Mouse (Mus musculus): ENCODE measurements at regions not wholly inside any gene's neighbourhood (a gene's known extent, or its start where the extent isn't known, plus 50 kb on each side); places are given as distances from the start of the nearest gene placed in this dataset.

DNA sequence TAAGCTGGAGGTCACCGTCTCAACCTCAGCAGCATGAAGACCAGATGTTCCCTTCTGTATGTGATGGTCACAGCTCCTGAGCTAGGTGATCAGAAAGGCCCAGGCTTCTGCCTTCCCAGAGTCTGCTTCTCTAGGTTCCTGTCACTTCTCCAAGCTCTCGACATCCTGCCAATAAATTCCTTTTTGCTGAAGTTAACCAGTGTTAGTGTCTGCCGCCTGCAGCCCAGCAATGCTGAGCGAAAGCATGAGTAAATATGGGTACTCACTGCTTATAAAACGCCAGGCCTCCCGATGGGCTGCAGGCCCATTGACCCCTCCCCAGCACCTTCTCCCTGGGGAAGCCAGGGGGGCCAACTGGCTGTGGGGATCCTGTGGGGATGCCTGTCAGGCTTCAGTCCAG, 229.4 kb upstream of the Zmiz1 start:
- no peak for DNase-seq (ENCODE audit: low spot score)

- no peak for DNase-seq (ENCODE audit: low spot score)
Measured at GRCm38 (mm10) chr14:25231881-25232280, 227.1 kb upstream of the Zmiz1 start.

DNA sequence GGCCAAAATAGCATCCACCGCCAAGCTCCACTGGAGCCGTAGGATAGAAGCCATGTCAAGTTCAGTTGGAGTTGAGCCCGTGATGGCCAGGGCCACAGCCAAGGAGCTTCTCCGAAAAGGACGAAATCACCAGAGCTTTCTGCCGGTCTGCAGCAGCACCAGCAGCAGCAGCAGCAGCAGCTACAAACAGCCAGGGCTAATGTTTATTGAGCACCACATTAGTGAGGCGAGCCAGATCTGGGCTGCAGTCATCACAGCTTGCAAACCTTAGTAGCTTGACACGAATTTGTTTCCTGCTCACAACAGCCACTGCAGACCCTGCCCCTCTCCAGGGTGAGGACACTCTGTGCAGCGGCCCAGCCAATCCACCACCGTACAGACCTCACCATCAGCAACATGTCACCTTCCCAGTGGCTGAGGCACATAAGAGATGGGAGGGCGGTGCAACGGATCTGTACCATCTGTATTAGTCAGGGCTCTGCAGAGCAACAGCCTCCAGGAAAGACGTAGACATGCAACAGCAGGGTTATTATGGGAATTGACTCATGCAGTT, 222.5 kb upstream of the Zmiz1 start:
- DNase-seq (ENCODE audit: low spot score), result no peak

DNA sequence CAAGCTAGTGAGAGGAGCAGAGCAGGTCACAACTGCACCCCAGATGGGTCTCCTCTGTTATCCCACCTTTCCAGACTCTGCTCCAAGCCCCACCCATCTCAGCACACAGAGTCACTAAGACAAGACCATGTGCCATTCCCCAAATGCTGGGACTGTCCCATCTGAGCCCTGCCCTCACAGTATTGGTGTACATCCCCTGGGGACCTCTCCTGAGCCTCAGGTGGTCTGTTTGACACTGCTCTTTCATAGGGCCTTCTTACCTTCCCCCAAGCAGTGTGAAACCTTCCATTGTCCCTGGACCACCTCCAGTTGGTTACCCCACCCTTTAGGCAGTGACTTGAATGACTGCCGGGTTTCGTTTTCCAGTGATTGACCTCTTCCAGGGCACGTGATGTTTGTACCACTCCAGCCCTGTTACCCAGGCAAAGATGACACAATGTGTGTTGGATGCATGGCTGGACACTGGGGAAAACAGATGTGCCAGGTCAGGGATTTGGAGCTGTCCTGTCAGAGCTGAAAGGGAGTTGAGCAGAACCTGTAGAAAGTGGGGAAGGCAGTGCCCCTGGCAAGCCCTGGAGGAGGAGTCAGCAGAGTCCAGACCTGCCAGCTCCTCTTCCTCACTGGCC, 219.5 kb upstream of the Zmiz1 start:
- no peak for DNase-seq (ENCODE audit: low spot score)

GRCm38 (mm10) chr14:25242753-25243152, 216.2 kb upstream of the Zmiz1 start:
- no peak for DNase-seq (ENCODE audit: low spot score)

- DNase-seq (ENCODE audit: low spot score), result no peak
Measured at GRCm38 (mm10) chr14:25243289-25243688, 215.7 kb upstream of the Zmiz1 start.

- DNase-seq (ENCODE audit: low spot score), result no peak
Measured at GRCm38 (mm10) chr14:25243698-25244097, 215.3 kb upstream of the Zmiz1 start.

DNA sequence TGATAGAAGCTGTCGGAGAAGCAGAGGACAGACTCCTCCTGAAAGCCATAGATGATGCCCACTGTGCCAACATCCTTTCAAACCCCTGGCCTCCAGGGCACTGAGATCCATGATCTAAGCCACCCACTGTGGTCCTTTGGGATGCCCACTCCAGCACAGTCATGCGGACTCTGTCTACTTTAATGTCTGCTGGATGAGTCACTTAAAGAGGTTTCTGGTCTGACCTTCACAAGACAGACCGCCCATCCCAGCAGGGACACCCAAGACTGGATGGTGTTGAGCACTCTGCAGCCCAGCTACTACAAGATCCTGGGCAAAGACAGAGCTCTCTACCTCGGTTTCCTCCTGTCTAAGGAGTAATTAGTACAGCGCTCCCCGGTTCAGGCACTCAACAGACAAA, 214.1 kb upstream of the Zmiz1 start:
- DNase-seq (ENCODE audit: low spot score), result no peak

- no peak for DNase-seq (ENCODE audit: low spot score)
Measured at GRCm38 (mm10) chr14:25245691-25246090, 213.3 kb upstream of the Zmiz1 start.

GRCm38 (mm10) chr14:25248941-25249340, 210.0 kb upstream of the Zmiz1 start:
- DNase-seq (ENCODE audit: low spot score), result no peak

GRCm38 (mm10) chr14:25253016-25253850, 205.8 kb upstream of the Zmiz1 start:
- DNase-seq (ENCODE audit: low spot score), result no peak

DNA sequence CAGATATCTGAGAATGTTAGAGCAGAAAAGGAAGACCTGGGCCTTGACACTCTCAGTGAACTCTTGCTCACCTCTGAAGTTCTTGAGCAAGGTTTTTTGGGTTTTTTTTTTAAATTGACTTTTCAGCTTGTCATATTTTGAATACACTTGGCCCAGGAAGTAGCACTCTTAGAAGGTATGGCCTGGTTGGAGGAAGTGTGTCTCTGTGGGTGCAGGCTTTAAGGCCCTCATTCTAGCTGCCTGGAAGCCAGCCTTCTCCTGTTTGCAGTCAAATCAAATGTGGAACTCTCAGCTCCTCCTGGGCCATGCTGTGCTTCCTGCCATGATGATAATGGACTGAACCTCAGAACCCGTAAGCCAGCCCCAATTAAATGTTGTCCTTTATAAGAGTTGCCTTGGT, 195.9 kb upstream of the Zmiz1 start:
- no peak for DNase-seq (ENCODE audit: low spot score)

GRCm38 (mm10) chr14:25266846-25267245, 192.1 kb upstream of the Zmiz1 start:
- no peak for DNase-seq (ENCODE audit: low spot score)

- DNase-seq (ENCODE audit: low spot score), result no peak
Measured at GRCm38 (mm10) chr14:25268090-25268631, 190.8 kb upstream of the Zmiz1 start.

- DNase-seq (ENCODE audit: low spot score), result no peak
Measured at GRCm38 (mm10) chr14:25270227-25270876, 188.6 kb upstream of the Zmiz1 start.

DNA sequence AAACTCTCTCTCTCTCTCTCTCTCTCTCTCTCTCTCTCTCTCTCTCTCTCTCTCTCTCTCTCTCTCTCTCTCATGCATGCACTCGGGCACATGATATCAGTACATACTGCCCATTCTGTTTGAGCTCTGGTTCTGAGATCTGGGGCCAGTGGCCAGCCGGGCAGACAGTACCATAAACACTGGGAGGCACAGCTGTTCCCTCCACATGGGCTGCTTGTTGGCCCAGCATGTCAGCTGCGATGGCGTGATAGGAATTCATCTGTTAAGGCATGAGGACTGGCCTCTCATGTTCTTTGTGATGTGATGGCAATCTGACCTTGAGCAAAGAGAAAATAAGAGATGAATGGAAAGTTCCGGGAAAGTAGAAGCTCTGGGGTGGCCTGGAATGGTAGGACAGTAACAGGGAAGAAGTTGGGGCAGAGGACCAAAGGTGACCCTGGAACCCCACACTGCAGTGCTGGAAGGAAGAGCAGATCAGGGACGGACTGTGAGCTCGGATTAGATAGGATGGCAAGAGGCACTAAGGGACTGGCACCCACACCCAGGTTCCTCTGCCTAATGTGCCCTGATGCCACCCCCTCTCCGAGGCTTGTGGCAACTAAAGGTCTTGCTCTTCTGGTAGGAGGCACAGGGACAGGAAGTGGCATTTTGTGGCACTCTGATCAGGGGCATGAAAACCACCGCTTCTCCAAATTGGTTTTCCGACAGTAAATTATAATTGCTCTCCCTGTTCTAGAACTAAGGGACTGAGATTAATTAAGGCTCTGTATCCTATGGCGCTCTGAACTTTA, 186.4 kb upstream of the Zmiz1 start:
- no peak for DNase-seq (ENCODE audit: low spot score)

GRCm38 (mm10) chr14:25279751-25280150, 179.2 kb upstream of the Zmiz1 start:
- DNase-seq (ENCODE audit: low spot score), result no peak

DNA sequence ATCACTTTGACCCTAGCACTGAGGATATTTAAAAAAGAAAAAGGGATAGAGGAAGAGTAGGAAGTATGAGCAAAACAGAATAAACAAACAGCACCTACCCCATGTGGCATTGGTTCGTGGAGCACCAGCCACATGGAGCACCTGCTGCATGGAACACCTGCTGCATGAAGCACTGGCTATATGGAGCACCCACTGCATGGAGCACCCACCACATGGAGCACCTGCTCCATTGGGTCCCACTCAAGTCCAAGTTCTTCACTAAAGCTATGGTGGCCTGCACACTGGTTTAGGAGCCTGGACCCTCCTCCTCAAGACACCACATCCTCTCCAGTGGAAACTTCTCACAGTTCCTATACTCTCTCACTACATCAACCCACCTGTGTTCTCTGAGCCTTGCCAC, 166.4 kb upstream of the Zmiz1 start:
- no peak for DNase-seq (ENCODE audit: low spot score)

DNA sequence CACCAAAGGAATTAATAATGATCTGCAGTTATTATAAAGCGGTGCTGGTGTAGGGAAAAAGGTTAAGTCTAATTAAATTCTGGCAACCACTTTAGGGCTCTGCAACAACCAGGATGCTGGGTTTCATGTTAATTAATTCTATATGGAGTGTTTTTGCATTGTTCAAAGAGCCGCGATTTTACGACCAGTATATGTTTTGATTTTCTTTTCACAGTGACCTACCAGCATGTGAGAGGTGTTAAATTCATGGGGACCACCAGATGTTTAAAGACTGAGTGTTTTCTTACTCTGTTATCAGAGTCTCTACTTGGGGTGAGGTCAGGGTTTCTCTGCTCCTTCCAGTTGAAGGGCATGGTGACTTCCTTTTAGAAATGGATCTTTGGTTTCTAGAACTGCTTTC, 164.8 kb upstream of the Zmiz1 start:
- DNase-seq (ENCODE audit: low spot score), result no peak

GRCm38 (mm10) chr14:25295688-25296350, 163.2 kb upstream of the Zmiz1 start:
- no peak for DNase-seq (ENCODE audit: low spot score)

GRCm38 (mm10) chr14:25299673-25300190, 159.3 kb upstream of the Zmiz1 start:
- no peak for DNase-seq (ENCODE audit: low spot score)

All from c-Kit-positive CD71-positive TER-119-positive erythroid progenitor cells, embryonic 14.5 days (primary cell).